Mouse (Mus musculus) hindlimb bud, embryonic 11.5 days (tissue): ENCODE measurements around the gene Pde9a.

Source experiments
- DNase-seq: peaks from one replicate; pipeline ENCODE4 v3.0.0-alpha.2; 2012; ENCODE audit warnings: low read depth, low spot score; ENCODE audit errors: extremely low spot score

Pde9a gene

DNA sequence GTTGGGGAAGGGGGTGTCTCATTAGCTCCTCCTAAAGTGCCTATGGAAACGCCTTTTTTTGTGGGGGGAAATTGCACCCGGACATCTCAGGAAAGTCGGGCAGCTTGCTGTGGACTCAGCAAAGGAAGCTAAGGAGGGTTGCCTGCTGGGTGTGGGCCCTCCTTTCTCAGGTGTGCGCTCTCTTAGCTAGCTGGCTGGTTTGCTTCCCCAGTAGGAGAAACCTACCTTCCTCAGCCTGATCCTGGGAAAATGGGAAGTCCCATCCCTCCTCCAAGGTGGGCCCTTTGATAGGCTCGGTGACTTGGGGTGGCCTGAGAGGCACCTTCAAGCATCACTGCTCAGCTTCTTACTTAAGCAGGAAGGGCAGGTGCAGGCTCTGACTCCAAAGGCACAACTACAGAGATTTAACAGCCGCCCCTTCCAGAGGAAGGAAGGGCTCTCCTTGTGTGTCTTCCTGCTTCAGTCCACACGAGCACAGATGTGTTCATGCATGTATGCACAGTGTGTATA lies 811 bp downstream of the Pde9a start:
- DNase-seq = no peak

DNA sequence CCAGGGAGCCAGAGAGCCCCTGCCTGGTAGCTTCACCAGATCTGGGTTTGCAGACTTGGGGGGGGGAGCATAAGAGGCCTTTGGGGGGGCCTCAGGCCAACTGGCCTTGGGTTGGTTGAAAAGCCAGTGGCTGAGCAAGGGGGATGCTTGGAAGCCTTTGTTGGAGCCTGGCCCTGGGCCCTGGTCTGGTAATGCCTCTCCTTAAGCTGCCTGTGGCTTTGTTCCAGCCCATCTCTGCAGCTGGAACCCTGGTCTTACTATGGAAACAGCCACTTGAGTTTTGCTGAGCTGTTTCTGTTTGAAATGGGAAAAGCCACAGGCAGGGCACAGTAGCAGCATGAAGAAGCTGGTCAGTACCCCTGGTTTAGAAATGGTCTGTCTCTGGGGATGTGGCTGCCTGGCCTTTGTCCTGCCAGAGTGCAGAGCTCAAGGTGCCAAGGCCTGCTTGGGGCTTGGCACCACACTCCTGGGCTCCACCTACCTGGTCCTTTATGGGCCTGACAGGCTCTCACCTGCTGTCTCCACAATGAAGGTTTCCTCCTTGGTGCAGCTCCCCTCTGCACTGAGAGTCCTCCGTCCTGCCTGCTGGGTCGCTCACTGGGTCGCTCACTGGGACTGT lies 3.5 kb downstream of the Pde9a start:
- DNase-seq = no peak

DNA sequence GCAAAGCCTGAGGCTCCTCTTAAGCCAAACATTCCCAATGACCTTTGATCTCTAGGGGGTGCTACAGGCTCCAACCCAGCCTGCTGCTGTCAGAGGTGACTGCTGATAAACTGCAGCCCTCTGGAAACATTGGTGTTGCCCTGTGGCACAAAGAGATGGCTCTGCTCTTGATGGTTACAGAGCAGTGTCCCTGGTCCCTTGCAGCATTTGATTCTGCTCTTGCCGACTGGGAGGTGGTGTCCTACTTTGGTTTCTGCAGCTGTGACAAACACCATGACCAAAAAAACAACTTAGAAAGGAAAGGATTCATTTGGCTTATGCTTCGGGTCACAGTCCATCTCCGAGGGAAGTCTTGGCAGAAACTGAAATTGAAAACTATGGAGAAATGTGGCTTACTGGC lies 5.5 kb downstream of the Pde9a start:
- no peak for DNase-seq

DNA sequence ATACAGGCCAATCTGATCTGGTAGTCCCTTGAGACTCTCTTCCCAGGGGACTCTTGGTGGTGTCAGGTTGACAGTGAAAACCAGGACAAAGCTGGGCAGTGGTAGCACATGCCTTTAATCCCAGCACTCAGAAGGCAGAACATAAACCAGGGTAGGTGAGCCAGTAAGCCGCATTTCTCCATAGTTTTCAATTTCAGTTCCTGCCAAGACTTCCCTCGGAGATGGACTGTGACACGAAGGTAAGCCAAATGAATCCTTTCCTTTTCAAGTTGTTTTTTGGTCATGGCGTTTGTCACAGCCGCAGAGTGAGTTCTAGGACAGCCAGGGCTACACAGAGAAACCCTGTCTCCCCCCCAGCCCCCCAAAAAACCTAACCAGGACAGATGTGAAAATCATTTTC lies 6.0 kb downstream of the Pde9a start:
- DNase-seq = no peak

DNA sequence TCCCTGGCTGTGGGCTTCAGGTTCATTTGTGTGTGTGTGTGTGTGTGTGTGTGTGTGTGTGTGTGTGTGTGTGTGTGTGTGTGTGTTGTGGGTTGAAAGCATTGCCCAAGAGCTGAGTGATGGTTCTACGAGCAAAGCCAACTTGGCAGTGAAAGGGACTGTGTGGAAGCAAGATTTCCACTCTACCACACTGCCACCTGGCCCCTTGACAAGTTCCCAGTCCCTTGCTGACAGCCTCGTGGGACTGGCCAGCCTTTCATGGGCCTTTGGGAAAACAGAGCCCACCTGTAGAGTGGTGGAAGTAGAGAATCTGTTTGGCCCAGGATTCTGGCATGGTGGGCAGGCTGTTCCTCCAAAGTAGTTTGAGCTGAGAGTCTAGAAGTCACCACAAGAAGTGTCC lies 7.8 kb downstream of the Pde9a start:
- DNase-seq = no peak

- no peak for DNase-seq
Measured at GRCm38 (mm10) chr17:31400294-31400693, 14.3 kb downstream of the Pde9a start.

DNA sequence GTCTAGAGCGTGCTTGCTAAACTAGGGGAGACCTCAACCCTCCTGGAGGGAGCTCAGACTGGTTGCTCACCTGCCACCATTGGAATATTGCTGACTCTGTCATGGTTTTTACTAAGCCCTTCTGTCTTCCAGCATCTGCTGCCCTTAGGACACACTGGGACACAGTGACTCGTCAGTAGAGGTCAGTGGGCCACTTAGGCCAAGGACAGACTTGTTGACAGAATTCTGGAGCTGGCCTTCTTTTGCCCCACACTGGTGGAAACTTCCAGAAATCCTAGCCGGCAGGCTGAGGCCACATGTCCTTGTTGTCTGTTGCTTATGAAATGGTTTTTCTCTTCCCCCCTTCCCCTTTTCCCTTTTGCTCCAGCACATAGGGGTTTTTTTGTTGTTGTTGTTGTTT lies 15.2 kb downstream of the Pde9a start:
- no peak for DNase-seq

- DNase-seq = no peak
Measured at GRCm38 (mm10) chr17:31402713-31403112, 16.7 kb downstream of the Pde9a start.

DNA sequence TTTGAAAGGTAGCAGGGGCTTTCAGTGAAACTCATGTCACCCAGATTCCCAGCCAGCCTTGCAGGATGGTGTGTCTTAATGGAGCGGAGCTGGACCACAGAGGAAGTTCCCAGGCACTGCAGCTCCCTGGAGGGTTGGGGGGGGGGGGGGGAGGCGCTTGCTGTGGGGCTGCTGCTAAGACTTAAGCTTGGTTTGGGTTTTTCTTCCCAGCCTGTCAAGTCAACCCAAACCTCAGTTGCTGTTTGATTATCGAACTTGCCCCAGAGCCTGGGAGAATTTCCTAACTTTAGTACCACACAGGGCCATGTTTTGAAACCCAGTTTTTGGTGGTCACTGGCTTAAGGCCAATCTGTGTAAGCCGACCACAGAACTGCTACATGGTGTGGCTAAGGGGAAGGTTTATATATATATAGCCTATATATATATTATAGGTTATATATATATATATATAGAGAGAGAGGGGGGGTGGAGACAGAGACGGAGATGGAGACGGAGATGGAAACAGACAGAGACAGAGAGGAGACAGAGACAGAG lies 19.8 kb downstream of the Pde9a start:
- DNase-seq = no peak

GRCm38 (mm10) chr17:31409741-31410350 lies 23.8 kb downstream of the Pde9a start:
- DNase-seq = no peak

DNA sequence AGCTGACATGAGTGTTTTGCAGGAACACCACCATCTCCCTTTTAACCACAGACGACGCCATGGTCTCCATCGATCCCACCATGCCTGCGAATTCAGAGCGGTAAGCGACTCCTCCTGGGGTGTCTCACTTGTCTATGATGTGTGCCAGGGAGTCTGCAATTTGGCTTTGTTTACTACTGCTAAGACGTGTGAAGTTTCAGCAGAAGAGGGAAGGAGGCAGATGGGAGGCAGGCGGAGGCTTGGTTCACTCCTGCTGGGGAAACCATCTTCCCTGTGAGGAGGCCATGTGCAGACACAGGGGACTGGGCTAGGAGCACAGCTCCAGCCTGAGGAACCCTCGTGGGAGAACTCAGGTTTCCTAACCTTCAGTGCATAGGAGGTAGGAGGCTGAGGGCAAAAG lies 29.2 kb downstream of the Pde9a start:
- no peak for DNase-seq

GRCm38 (mm10) chr17:31418804-31419597 lies 33.0 kb downstream of the Pde9a start:
- DNase-seq = no peak

- no peak for DNase-seq
Measured at GRCm38 (mm10) chr17:31419598-31419950, 33.6 kb downstream of the Pde9a start.

GRCm38 (mm10) chr17:31419995-31420394 lies 34.0 kb downstream of the Pde9a start:
- no peak for DNase-seq

DNA sequence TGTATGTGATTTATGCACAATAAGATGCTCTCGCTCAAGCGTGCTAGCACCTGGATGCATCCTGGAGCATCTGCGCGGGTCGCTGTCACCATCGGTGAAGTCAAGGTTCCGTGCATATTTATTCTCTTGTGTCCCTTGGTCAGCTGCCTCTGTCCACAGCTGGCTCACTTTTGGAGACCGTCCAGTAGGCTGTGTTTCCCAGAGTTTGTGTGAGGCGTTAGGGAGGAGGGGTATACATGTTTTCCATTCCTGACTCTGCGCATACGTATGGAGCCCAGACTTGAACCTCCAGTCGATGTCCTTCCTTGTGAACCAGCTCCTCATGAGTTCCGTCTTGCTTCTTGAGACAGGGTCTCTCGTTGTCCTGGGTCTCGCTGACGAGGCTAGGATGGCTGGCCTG lies 34.6 kb downstream of the Pde9a start:
- no peak for DNase-seq

GRCm38 (mm10) chr17:31422381-31422780 lies 36.4 kb downstream of the Pde9a start:
- DNase-seq = no peak

- DNase-seq = no peak
Measured at GRCm38 (mm10) chr17:31423020-31423419, 37.0 kb downstream of the Pde9a start.

DNA sequence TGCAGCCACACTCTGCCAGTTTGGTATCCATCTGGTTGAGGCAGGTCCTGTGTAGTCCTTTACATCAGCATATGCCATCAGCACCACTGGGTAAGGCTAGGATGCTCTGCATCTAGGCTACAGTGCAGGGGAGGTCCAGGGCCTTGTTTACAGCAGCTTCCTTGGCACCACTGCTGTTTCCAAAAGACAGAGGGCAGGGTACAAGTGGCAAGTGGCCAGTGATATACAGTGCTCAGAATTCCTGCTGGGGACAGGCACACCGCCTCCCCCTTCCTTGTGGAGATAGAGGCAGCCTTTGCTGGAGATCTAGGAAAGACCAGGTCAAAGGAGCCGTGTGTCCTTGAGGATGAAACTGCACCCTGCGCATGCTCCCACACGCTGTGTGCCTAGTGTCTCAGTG lies 38.3 kb downstream of the Pde9a start:
- no peak for DNase-seq

GRCm38 (mm10) chr17:31424798-31425197 lies 38.8 kb downstream of the Pde9a start:
- DNase-seq = no peak

DNA sequence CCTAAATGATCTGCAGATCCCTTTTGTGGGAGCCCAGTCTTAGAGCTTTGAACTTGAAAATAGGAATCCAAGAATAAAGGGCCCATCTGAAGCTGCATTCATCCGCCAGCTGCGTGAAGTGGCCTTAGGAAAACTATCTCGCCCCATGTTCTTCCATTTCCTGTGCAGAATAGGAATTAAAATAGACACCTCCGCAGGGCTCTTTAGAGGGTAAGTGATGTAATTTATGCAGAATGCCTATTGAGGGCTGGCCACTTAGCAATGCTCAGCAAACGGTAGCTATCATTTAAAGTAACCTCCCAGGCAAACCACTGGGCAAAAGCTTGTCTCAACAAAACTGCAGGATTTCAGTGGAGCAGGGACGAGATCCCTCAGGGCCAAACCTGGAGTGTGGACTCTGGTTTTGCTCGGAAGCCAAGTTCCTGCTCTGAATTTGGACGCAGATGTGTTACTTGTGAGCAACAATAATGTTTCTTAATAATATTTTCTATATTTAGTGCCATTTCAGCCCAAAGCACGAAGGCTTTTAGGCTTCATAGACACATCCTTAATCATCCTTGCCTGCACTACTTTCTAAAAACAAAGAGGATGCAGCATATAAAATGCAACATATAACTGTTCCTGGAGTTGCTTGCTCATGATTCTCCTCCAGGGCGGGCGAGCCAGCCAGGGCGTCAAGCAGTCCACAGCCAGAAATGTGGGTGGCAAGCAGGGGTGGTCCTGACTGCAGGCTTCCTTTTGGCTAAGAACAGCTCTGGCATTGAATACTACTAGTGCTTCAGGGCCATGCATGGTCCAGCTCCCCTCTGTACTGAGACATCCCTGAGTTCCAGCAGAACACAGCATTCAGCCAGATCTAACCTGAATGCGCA lies 40.1 kb downstream of the Pde9a start:
- no peak for DNase-seq

DNA sequence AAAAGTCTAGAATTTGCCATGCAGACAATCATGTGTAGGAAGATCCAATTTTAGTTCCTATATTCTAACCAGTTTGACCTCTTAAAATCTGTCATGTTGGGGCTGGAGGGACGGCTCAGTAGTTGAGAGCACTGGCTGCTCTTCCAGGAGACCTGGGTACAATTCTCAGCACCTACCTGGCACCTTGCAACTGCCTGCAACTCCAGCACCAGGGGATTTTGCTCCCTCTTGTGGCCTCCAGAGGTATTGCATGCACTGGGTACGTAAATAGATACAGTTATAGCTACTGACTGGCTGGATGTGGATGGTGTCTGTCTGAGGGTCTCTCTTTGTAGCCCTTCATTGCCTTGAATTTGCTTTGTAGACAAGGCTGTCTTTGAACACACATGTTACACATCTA lies 43.4 kb downstream of the Pde9a start:
- no peak for DNase-seq
